Mouse (Mus musculus) central nervous system, embryonic 14 days (tissue): Measurements from ENCODE around the gene Smarca1. TPM values are rescaled to one million over a fixed set of nuclear protein-coding genes. Genes with fewer than 3 reads are reported as not detected.

Source experiments
- polyA plus RNA-seq: library from polyadenylated mRNA; depleted of rRNA; stranded (reverse); fragments of >200 nt; gene quantifications from 2 replicates; pipeline ENCODE4 v1.2.3, GENCODE M21; 2012; rRNA removed

Smarca1 gene
- 17.4 and 19.3 TPM in 2 replicates for polyA plus RNA-seq

DNA sequence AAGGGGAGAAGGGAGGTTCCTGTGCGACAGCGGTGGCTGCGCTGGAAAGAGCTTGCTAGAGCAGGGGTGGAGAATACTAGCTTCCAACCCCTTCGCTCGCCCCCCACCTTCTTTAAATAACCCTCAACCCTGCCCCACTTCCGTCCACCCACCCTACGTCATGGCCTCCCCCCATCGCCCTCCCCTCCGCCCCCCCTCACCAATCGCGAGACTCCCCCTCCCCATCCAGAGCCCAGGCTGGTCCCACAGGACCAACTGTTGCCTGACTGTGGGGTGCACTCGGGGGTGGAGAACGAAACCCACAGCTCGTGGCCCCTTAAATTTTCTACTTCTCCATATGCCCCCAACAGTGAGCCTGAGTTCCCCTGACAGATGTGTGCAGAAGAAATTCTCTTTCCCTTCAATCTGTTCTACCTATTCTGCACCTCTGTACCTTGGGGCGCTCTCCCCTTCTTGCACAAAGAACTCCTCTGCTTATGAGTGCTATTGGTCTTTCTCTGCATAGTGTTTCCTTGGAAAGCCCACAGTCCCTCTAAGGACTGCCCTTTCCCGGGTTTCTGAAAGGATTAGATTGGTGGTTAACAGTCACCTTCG lies at the start of gene Smarca1:
Gene Smarca1, minus strand, starts transcription at position 544 of the 594 bp plus-strand sequence.

GRCm38 (mm10) chrX:47912306-47912792 lies 19.6 kb upstream of the Smarca1 start, which contains the start of gene Ocrl:
Gene Ocrl (plus strand): TSS chrX:47912387.

Other genes starting within 250 kb of the Smarca1 start
- 40.5 and 42.9 TPM in 2 replicates for gene Ocrl, start 19.4 kb upstream of the Smarca1 start, polyA plus RNA-seq
- 5.3 and 5.4 TPM in 2 replicates for gene Apln, start 141.9 kb upstream of the Smarca1 start, polyA plus RNA-seq
- 0.91 and 2.2 TPM in 2 replicates for gene Xpnpep2, start 215.8 kb upstream of the Smarca1 start, polyA plus RNA-seq